16 mouse cellular contexts compared by ENCODE assay signal in genomic region chr16:17600944-17601562, GRCm38 (mm10). TPM values are rescaled to one million over a fixed set of nuclear protein-coding genes. Genes with fewer than 3 reads are reported as not detected.
A peak's percentile ranks its signal among the peaks of the same experiment; 100 is the strongest.
DNase-seq lines count a peak whose midpoint lies in the region; ATAC-seq and TF ChIP-seq lines count a peak whose summit lies in the region.
"Had no signal": no experiment of that assay in that cellular context is flagged by ENCODE, and none has a peak within 500 bp of the region (broad histone marks: within the 10 kb centered on the region; RNA-seq: fewer than 3 reads in every experiment).

No protein-coding gene starts in this region.

- no peak overlapping the region for H3K4me2 ChIP-seq in forebrain, postnatal 0 days (ENCODE audit: low read depth)
- no peak overlapping the region for H3K4me2 ChIP-seq in forebrain, embryonic 14.5 days (ENCODE audit: low read length)
- no peak overlapping the region for H3K4me2 ChIP-seq in liver, embryonic 11.5 days
- H3K4me2 ChIP-seq in liver, embryonic 12.5 days = no peak overlapping the region
- H3K4me2 ChIP-seq: embryonic facial prominence, embryonic 15.5 days; heart, embryonic 15.5 days; intestine, embryonic 15.5 days; midbrain, embryonic 12.5 days had no signal

- H3K27me3 ChIP-seq in forebrain, postnatal 0 days (ENCODE audit: insufficient read depth, low read length) = no peaks in the 10 kb centered on the region
- no peaks in the 10 kb centered on the region for H3K27me3 ChIP-seq in forebrain, embryonic 14.5 days (replicated peaks; ENCODE audit: control insufficient read depth, insufficient read depth, low read length)
- H3K27me3 ChIP-seq in liver, embryonic 11.5 days (replicated peaks; ENCODE audit: control insufficient read depth, insufficient read depth, low read length) = no peaks in the 10 kb centered on the region
- no peaks in the 10 kb centered on the region for H3K27me3 ChIP-seq in liver, embryonic 12.5 days (replicated peaks)
- H3K27me3 ChIP-seq: embryonic facial prominence, embryonic 15.5 days; heart, embryonic 15.5 days; intestine, embryonic 15.5 days; midbrain, embryonic 12.5 days had no signal

- H3K4me3 ChIP-seq in forebrain, postnatal 0 days (ENCODE audit: low read depth, low read length) = no peak overlapping the region
- H3K4me3 ChIP-seq in forebrain, embryonic 14.5 days (ENCODE audit: low read depth, low read length) = no peak overlapping the region
- no peak overlapping the region for H3K4me3 ChIP-seq in liver, embryonic 11.5 days (ENCODE audit: low read depth, low read length)
- H3K4me3 ChIP-seq in liver, embryonic 12.5 days = no peak overlapping the region
- H3K4me3 ChIP-seq: embryonic facial prominence, embryonic 15.5 days; heart, embryonic 15.5 days; intestine, embryonic 15.5 days; midbrain, embryonic 12.5 days had no signal

- H3K9me3 ChIP-seq in forebrain, postnatal 0 days (ENCODE audit: low read length) = no peaks in the 10 kb centered on the region
- H3K9me3 ChIP-seq in forebrain, embryonic 14.5 days (replicated peaks; ENCODE audit: control insufficient read depth, low read length) = no peaks in the 10 kb centered on the region
- no peaks in the 10 kb centered on the region for H3K9me3 ChIP-seq in liver, embryonic 11.5 days (ENCODE audit: control insufficient read depth, low read length)
- H3K9me3 ChIP-seq in liver, embryonic 12.5 days (replicated peaks) = no peaks in the 10 kb centered on the region
- H3K9me3 ChIP-seq: embryonic facial prominence, embryonic 15.5 days; heart, embryonic 15.5 days; intestine, embryonic 15.5 days; midbrain, embryonic 12.5 days had no signal

- 58% methylated on average over 3 of the region's 3 CpGs for WGBS in forebrain, postnatal 0 days
- 66% methylated on average over 3 of the region's 3 CpGs for WGBS in forebrain, embryonic 14.5 days
- 70% methylated on average over 3 of the region's 3 CpGs for WGBS in liver, embryonic 11.5 days
- WGBS in liver, embryonic 12.5 days (ENCODE audit: insufficient replicate concordance) = 52% methylated on average over 3 of the region's 3 CpGs

- no peak for ATAC-seq in forebrain, postnatal 0 days
- no peak for ATAC-seq in forebrain, embryonic 14.5 days
- ATAC-seq in liver, embryonic 11.5 days (replicated peaks; ENCODE audit: low FRiP score) = peak; percentile 26
- no peak for ATAC-seq in liver, embryonic 12.5 days
- peak; percentile 77 for ATAC-seq in megakaryocyte progenitor cell, adult 5-6 weeks (replicated peaks; ENCODE audit: poor library complexity)
- ATAC-seq: intestine, embryonic 15.5 days had no signal

- TF ChIP-seq CTCF in forebrain, postnatal 0 days (IDR thresholded peaks at IDR 0.05; ENCODE audit: low read depth) = peak; percentile 34

- H3K36me3 ChIP-seq in forebrain, postnatal 0 days (ENCODE audit: insufficient read depth) = no peaks in the 10 kb centered on the region
- no peaks in the 10 kb centered on the region for H3K36me3 ChIP-seq in forebrain, embryonic 14.5 days (ENCODE audit: control insufficient read depth, insufficient read depth, low read length)
- no peaks in the 10 kb centered on the region for H3K36me3 ChIP-seq in liver, embryonic 11.5 days (ENCODE audit: control insufficient read depth, insufficient read depth, low read length)
- H3K36me3 ChIP-seq in liver, embryonic 12.5 days = no peaks in the 10 kb centered on the region
- H3K36me3 ChIP-seq: embryonic facial prominence, embryonic 15.5 days; heart, embryonic 15.5 days; intestine, embryonic 15.5 days; midbrain, embryonic 12.5 days had no signal

- H3K27ac ChIP-seq in forebrain, postnatal 0 days (ENCODE audit: low read depth, low read length) = no peak overlapping the region
- no peak overlapping the region for H3K27ac ChIP-seq in forebrain, embryonic 14.5 days (ENCODE audit: low read depth, low read length)
- H3K27ac ChIP-seq in liver, embryonic 11.5 days (ENCODE audit: low read depth, low read length) = no peak overlapping the region
- no peak overlapping the region for H3K27ac ChIP-seq in liver, embryonic 12.5 days
- H3K27ac ChIP-seq: embryonic facial prominence, embryonic 15.5 days; heart, embryonic 15.5 days; intestine, embryonic 15.5 days; midbrain, embryonic 12.5 days had no signal

- no peak overlapping the region for H3K9ac ChIP-seq in forebrain, postnatal 0 days
- no peak overlapping the region for H3K9ac ChIP-seq in forebrain, embryonic 14.5 days (ENCODE audit: low read length)
- H3K9ac ChIP-seq in liver, embryonic 11.5 days (ENCODE audit: low read depth, low read length) = no peak overlapping the region
- no peak overlapping the region for H3K9ac ChIP-seq in liver, embryonic 12.5 days
- H3K9ac ChIP-seq: embryonic facial prominence, embryonic 15.5 days; heart, embryonic 15.5 days; intestine, embryonic 15.5 days; midbrain, embryonic 12.5 days had no signal

- 0 out of 2 replicates have a peak, but pooled peaks cover 8% of the 10 kb centered on the region for H3K4me1 ChIP-seq in forebrain, postnatal 0 days (ENCODE audit: insufficient read depth)
- no peaks in the 10 kb centered on the region for H3K4me1 ChIP-seq in forebrain, embryonic 14.5 days (ENCODE audit: control insufficient read depth, insufficient read depth, low read length)
- H3K4me1 ChIP-seq in liver, embryonic 11.5 days (replicated peaks; ENCODE audit: control insufficient read depth, insufficient read depth, low read length) = no peaks in the 10 kb centered on the region
- no peaks in the 10 kb centered on the region for H3K4me1 ChIP-seq in liver, embryonic 12.5 days
- H3K4me1 ChIP-seq: embryonic facial prominence, embryonic 15.5 days; heart, embryonic 15.5 days; intestine, embryonic 15.5 days; midbrain, embryonic 12.5 days had no signal

- DNase-seq in forebrain, postnatal 0 days = no peak
- DNase-seq in forebrain, embryonic 14.5 days (ENCODE audit: low spot score) = no peak
- no peak for DNase-seq in liver, embryonic 11.5 days (ENCODE audit: low spot score)
- DNase-seq in MEL-GATA-1-ER (ENCODE audit: extremely low read depth, low read depth) = peak; percentile 49
- no peak for DNase-seq in ovary, adult 18-20 months (ENCODE audit: low spot score)
- DNase-seq in gastrocnemius, postnatal 25 days = no peak
- DNase-seq: adrenal gland, adult 8-10 months; cerebellum, adult 11-12 months; thymus, postnatal 36 days had no signal

RNA-seq across cellular contexts. Expression of gene Slc7a4, which starts 18.0 kb away (rescaled TPM):
- 47.5 and 53.4 TPM in 2 replicates for total RNA-seq in forebrain, postnatal 0 days (2014; rRNA removed)
- 33.1 and 47.3 TPM in 2 replicates for polyA plus RNA-seq in forebrain, postnatal 0 days (2015; fragmentation: Nextera tagmentation; extraction: Ambion mirVana)
- polyA plus RNA-seq in forebrain, embryonic 14.5 days (2014; fragmentation: Nextera tagmentation; extraction: Ambion mirVana) = 23.3 and 27.1 TPM in 2 replicates
- 2.0 and 2.1 TPM in 2 replicates for polyA plus RNA-seq in liver, embryonic 11.5 days (2014; fragmentation: Nextera tagmentation; extraction: Ambion mirVana)
- 1.7 TPM in 2 replicates for polyA plus RNA-seq in liver, embryonic 12.5 days (2016; fragmentation: Nextera tagmentation; extraction: Ambion mirVana)
- 1.2 and 1.4 TPM in 2 replicates for total RNA-seq in megakaryocyte progenitor cell, adult 5-6 weeks (2015)
- 4.2 and 5.6 TPM in 2 replicates for total RNA-seq in megakaryocyte progenitor cell, adult 5-6 weeks (2017)
- total RNA-seq in gastrocnemius, postnatal 25 days (2021) = under 1 TPM; 0.32 to 0.36 TPM

RNA-seq across cellular contexts. Expression of gene Smpd4, which starts 18.1 kb away (rescaled TPM):
- 41.4 and 48.3 TPM in 2 replicates for total RNA-seq in forebrain, postnatal 0 days (2014; rRNA removed)
- 25.3 and 26.2 TPM in 2 replicates for polyA plus RNA-seq in forebrain, postnatal 0 days (2015; fragmentation: Nextera tagmentation; extraction: Ambion mirVana)
- polyA plus RNA-seq in forebrain, embryonic 14.5 days (2014; fragmentation: Nextera tagmentation; extraction: Ambion mirVana) = 34.3 and 35.7 TPM in 2 replicates
- polyA plus RNA-seq in liver, embryonic 11.5 days (2014; fragmentation: Nextera tagmentation; extraction: Ambion mirVana) = 53.4 and 60.5 TPM in 2 replicates
- polyA plus RNA-seq in liver, embryonic 12.5 days (2016; fragmentation: Nextera tagmentation; extraction: Ambion mirVana) = 31.3 and 31.8 TPM in 2 replicates
- 59.3 and 76.5 TPM in 2 replicates for total RNA-seq in megakaryocyte progenitor cell, adult 5-6 weeks (2015)
- 49.1 and 49.3 TPM in 2 replicates for total RNA-seq in megakaryocyte progenitor cell, adult 5-6 weeks (2017)
- 1 to 10 TPM; 7.5 to 9.0 TPM for total RNA-seq in gastrocnemius, postnatal 25 days (2021)

RNA-seq across cellular contexts. Expression of gene P2rx6, which starts 39.4 kb away (rescaled TPM):
- total RNA-seq in forebrain, postnatal 0 days (2014; rRNA removed) = 1.3 and 1.9 TPM in 2 replicates
- polyA plus RNA-seq in forebrain, postnatal 0 days (2015; fragmentation: Nextera tagmentation; extraction: Ambion mirVana) = 1.5 and 2.8 TPM in 2 replicates
- polyA plus RNA-seq in forebrain, embryonic 14.5 days (2014; fragmentation: Nextera tagmentation; extraction: Ambion mirVana) = 1.1 and 1.3 TPM in 2 replicates
- polyA plus RNA-seq in liver, embryonic 11.5 days (2014; fragmentation: Nextera tagmentation; extraction: Ambion mirVana) = 0.06 and 0.07 TPM in 2 replicates
- 0.08 TPM in 2 replicates for polyA plus RNA-seq in liver, embryonic 12.5 days (2016; fragmentation: Nextera tagmentation; extraction: Ambion mirVana)
- not detected in 2 replicates for total RNA-seq in megakaryocyte progenitor cell, adult 5-6 weeks (2015)
- total RNA-seq in megakaryocyte progenitor cell, adult 5-6 weeks (2017) = not detected in 2 replicates
- total RNA-seq in gastrocnemius, postnatal 25 days (2021) = 1 to 10 TPM; 8.7 to 9.1 TPM
- polyA plus RNA-seq: liver, adult 2 months had no signal

RNA-seq across cellular contexts. Expression of gene Lrrc74b, which starts 40.0 kb away (rescaled TPM):
- total RNA-seq in forebrain, postnatal 0 days (2014; rRNA removed) = 3.0 and 3.5 TPM in 2 replicates
- polyA plus RNA-seq in forebrain, postnatal 0 days (2015; fragmentation: Nextera tagmentation; extraction: Ambion mirVana) = 2.3 and 4.1 TPM in 2 replicates
- polyA plus RNA-seq in forebrain, embryonic 14.5 days (2014; fragmentation: Nextera tagmentation; extraction: Ambion mirVana) = 0.62 and 1.1 TPM in 2 replicates
- not detected in 2 replicates for polyA plus RNA-seq in liver, embryonic 11.5 days (2014; fragmentation: Nextera tagmentation; extraction: Ambion mirVana)
- 0.07 TPM in 1 of 2 replicates, not detected in the other for polyA plus RNA-seq in liver, embryonic 12.5 days (2016; fragmentation: Nextera tagmentation; extraction: Ambion mirVana)
- total RNA-seq in megakaryocyte progenitor cell, adult 5-6 weeks (2015) = 0.15 TPM in 1 of 2 replicates, not detected in the other
- not detected in 2 replicates for total RNA-seq in megakaryocyte progenitor cell, adult 5-6 weeks (2017)
- total RNA-seq in gastrocnemius, postnatal 25 days (2021) = 1 to 10 TPM; 1.2 to 2.0 TPM
- total RNA-seq: liver, adult 2 months had no signal
- polyA plus RNA-seq: liver, adult 2 months had no signal

RNA-seq across cellular contexts. Expression of gene Ccdc74a, which starts 45.2 kb away (rescaled TPM):
- 19.6 and 22.6 TPM in 2 replicates for total RNA-seq in forebrain, postnatal 0 days (2014; rRNA removed)
- 25.2 and 33.9 TPM in 2 replicates for polyA plus RNA-seq in forebrain, postnatal 0 days (2015; fragmentation: Nextera tagmentation; extraction: Ambion mirVana)
- polyA plus RNA-seq in forebrain, embryonic 14.5 days (2014; fragmentation: Nextera tagmentation; extraction: Ambion mirVana) = 4.8 and 5.7 TPM in 2 replicates
- 3.9 and 4.5 TPM in 2 replicates for polyA plus RNA-seq in liver, embryonic 11.5 days (2014; fragmentation: Nextera tagmentation; extraction: Ambion mirVana)
- 3.0 and 3.2 TPM in 2 replicates for polyA plus RNA-seq in liver, embryonic 12.5 days (2016; fragmentation: Nextera tagmentation; extraction: Ambion mirVana)
- 1.0 and 1.5 TPM in 2 replicates for total RNA-seq in megakaryocyte progenitor cell, adult 5-6 weeks (2015)
- 0.51 TPM in 1 of 2 replicates, not detected in the other for total RNA-seq in megakaryocyte progenitor cell, adult 5-6 weeks (2017)
- 1 to 10 TPM in 1 of 2 experiments, under 1 TPM in 1; 0.77 to 1.6 TPM for total RNA-seq in gastrocnemius, postnatal 25 days (2021)
- total RNA-seq: liver, adult 2 months had no signal
- polyA plus RNA-seq: liver, adult 2 months had no signal

Comparison
In these comparisons a context has a peak if more than half of its experiments do, and no peak if none do; other contexts are left out.
1. ATAC-seq: peak in liver, embryonic 11.5 days (single experiment) and megakaryocyte progenitor cell, adult 5-6 weeks (single experiment); none in forebrain, postnatal 0 days (single experiment), forebrain, embryonic 14.5 days (single experiment) and liver, embryonic 12.5 days (single experiment).